Mouse (Mus musculus) hindbrain, postnatal 0 days (tissue): ENCODE measurements around the gene Frem2. TPM values are rescaled to one million over a fixed set of nuclear protein-coding genes. Genes with fewer than 3 reads are reported as not detected.
A peak's percentile ranks its signal among the peaks of the same experiment; 100 is the strongest.

Source experiments
- ATAC-seq: fragments of 200-750 bp; cut with Nextera tagmentation; 2 replicates; pipeline ENCODE4 v1.8.0; 2017; ENCODE audit warnings: mild to moderate bottlenecking, moderate TSS enrichment, moderate library complexity
- DNase-seq: peaks from one replicate; pipeline ENCODE4 v3.0.0-alpha.2; 2015; ENCODE audit warnings: low spot score
- H3K27ac ChIP-seq: fragments of 300-500 bp; sonication (generic); 2 replicates; pipeline ENCODE4 v1.5.1; 2014; ENCODE audit warnings: mild to moderate bottlenecking
- H3K27me3 ChIP-seq: fragments of 300-500 bp; sonication (generic); 2 replicates; pipeline ENCODE4 v1.6.1; 2014; ENCODE audit warnings: low read length, mixed read lengths; ENCODE audit not compliant: insufficient read depth
- H3K36me3 ChIP-seq: fragments of 300-500 bp; sonication (generic); 2 replicates; pipeline ENCODE4 v1.6.1; 2014; ENCODE audit warnings: low read length, mixed read lengths; ENCODE audit not compliant: insufficient read depth
- H3K4me1 ChIP-seq: fragments of 300-500 bp; sonication (generic); 2 replicates; pipeline ENCODE4 v1.6.1; 2014; ENCODE audit warnings: antibody characterized with exemption, low read length, mixed read lengths; ENCODE audit not compliant: insufficient read depth
- H3K4me2 ChIP-seq: fragments of 300-500 bp; sonication (generic); 2 replicates; pipeline ENCODE4 v1.6.1; 2014; ENCODE audit warnings: low read depth, mild to moderate bottlenecking, low read length, moderate library complexity, mixed read lengths
- H3K4me3 ChIP-seq: fragments of 300-500 bp; sonication (generic); 2 replicates; pipeline ENCODE4 v1.5.1; 2014; ENCODE audit warnings: low read length
- H3K9ac ChIP-seq: fragments of 300-500 bp; sonication (generic); replicated peaks from 2 replicates; pipeline ENCODE4 v1.6.1; 2014; ENCODE audit warnings: mild to moderate bottlenecking, low read length, moderate library complexity, mixed read lengths
- H3K9me3 ChIP-seq: fragments of 300-500 bp; sonication (generic); 2 replicates; pipeline ENCODE4 v1.6.1; 2016; ENCODE audit warnings: low read length, mixed read lengths
- CTCF ChIP-seq: IDR thresholded peaks from 2 replicates; pipeline ENCODE4 v1.5.1; 2016; ENCODE audit warnings: antibody characterized with exemption, control low read depth, low read depth
- WGBS: fragments of 180-500 bp; shearing (Covaris S2); extraction: QIAGEN DNeasy Blood & Tissue Kit; methylation state at CpG from one replicate; pipeline ENCODE4 v1.1.7; 2014; 5-methylcytosine and 5-hydroxymethylcytosine counted together
- polyA plus RNA-seq: library from polyadenylated mRNA; unstranded; fragments of >200 nt; fragmentation: Nextera tagmentation; extraction: Ambion mirVana; gene quantifications from 2 replicates; pipeline ENCODE4 v1.2.1, GENCODE M21; 2015
- total RNA-seq: library from RNA; depleted of rRNA; stranded (reverse); fragments of >200 nt; gene quantifications from 2 replicates; pipeline ENCODE4 v1.2.3, GENCODE M21; 2014

Frem2 gene
- total and polyA plus RNA-seq, 2 experiments from 2014 or later: 1.7 to 17.6 TPM

DNA sequence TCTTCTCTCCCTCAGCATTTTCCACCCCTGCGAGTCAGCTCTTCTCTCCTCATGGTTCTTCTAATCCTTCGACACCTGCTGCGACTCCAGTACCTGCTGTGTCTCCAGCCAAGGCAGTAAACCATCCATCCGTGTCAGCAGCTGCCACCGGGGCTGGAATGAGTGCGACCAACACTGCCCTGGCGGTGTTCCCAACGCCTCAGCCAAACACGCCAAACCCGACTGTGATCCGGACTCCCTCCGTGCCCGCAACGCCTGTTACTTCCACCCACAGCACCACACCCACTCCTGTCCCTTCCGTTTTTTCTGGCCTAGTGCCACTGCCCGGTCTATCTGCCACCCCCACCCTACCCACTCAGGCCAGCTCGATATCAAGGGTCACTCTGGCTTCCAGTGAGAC is 179.7 kb downstream of the Frem2 start:
- H3K9ac ChIP-seq: no peak overlapping the region
- H3K4me2 ChIP-seq: no peak overlapping the region
- no peaks in the 10 kb centered on the region for H3K4me1 ChIP-seq
- H3K27me3 ChIP-seq: no peaks in the 10 kb centered on the region
- H3K9me3 ChIP-seq: no peaks in the 10 kb centered on the region
- 64% methylated on average over 17 of the region's 17 CpGs for WGBS
- no peak for TF ChIP-seq CTCF
- no peak overlapping the region for H3K4me3 ChIP-seq
- ATAC-seq (peak; percentile 50), DNase-seq (peak; percentile 47)
- peaks cover 58% of the 10 kb centered on the region for H3K36me3 ChIP-seq
- no peak overlapping the region for H3K27ac ChIP-seq

DNA sequence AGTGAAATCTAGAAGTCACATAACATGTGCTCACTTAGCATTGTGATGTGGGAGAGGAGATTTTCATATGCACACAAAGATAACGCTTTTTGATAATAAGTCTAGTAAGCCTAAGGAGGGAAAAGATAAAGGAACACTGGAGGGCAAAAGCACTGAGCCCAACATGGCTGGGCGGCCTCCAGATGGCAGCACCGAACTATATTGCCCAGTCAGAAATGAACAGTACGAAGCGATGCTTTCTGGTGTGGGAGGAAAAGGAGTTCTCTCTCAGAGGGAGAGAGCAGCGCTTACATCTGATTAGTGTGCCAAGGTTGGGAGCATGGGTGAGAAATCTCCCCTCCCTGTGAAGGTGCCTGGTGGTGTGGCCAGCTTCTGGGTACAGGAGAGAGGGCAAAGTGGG is 181.3 kb downstream of the Frem2 start:
- Histone ChIP-seq H3K9me3 (no peaks in the 10 kb centered on the region), H3K4me3 (no peak overlapping the region), H3K27ac (no peak overlapping the region), H3K36me3 (peaks cover 67% of the 10 kb centered on the region), H3K4me2 (no peak overlapping the region), H3K9ac (no peak overlapping the region), H3K4me1 (no peaks in the 10 kb centered on the region), H3K27me3 (no peaks in the 10 kb centered on the region)
- WGBS: 44% methylated on average over 6 of the region's 6 CpGs
- peak; percentile 76 for DNase-seq
- peak; percentile 81 for ATAC-seq
- peak; percentile 80 for TF ChIP-seq CTCF

DNA sequence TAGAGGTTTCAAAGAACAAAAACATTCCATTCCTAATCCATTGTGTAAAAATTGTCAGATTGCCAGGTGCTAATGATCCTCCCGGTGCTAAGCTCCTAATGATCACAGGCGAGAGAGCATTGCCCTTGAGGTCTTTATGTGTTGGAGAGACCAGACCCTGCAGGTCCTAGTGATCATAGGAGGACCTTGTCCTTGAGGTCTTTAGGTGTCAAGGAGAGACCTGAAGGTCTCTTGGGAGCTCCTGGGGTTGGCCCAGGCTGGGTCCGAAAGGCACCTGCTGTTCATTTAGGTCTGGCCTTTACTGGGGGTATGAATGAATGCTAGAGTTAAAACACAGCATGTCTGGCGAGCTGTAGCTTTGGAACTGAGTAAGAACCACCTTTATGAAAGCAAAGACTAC is 183.0 kb downstream of the Frem2 start:
- no peak overlapping the region for H3K4me2 ChIP-seq
- ATAC-seq (no peak), DNase-seq (no peak)
- H3K4me3 ChIP-seq: no peak overlapping the region
- 64% methylated on average over 4 of the region's 4 CpGs for WGBS
- no peaks in the 10 kb centered on the region for H3K27me3 ChIP-seq
- no peak overlapping the region for H3K9ac ChIP-seq
- H3K9me3 ChIP-seq: no peaks in the 10 kb centered on the region
- H3K4me1 ChIP-seq: no peaks in the 10 kb centered on the region
- H3K27ac ChIP-seq: no peak overlapping the region
- peaks cover 59% of the 10 kb centered on the region for H3K36me3 ChIP-seq
- TF ChIP-seq CTCF: no peak

DNA sequence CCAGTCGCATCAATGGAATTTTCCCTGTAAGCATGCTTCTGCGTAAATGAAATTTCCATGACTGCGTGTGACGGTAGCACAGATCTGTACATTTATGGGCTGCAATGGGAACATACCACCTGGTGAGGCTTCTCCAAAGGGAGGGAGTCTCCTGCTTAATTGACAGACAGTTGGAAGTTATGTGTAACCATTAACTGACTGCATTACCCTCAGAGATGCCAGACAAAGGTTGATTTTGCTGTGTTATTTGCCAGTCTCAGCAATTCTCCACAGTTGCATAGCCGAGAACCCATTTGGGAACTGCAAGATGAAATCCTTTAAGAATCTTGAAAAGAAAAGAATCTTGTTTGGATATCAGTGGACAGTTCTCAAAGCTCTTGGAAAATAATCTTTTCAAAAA is 185.1 kb downstream of the Frem2 start:
- Histone ChIP-seq H3K4me1 (no peaks in the 10 kb centered on the region; the same call in 1 of the 2 replicates), H3K9me3 (no peaks in the 10 kb centered on the region), H3K9ac (no peak overlapping the region), H3K27ac (no peak overlapping the region), H3K36me3 (peaks cover 40% of the 10 kb centered on the region), H3K4me3 (no peak overlapping the region), H3K27me3 (no peaks in the 10 kb centered on the region), H3K4me2 (no peak overlapping the region)
- WGBS: 92% methylated on average over 5 of the region's 5 CpGs
- ATAC-seq: no peak
- DNase-seq: no peak
- no peak for TF ChIP-seq CTCF

DNA sequence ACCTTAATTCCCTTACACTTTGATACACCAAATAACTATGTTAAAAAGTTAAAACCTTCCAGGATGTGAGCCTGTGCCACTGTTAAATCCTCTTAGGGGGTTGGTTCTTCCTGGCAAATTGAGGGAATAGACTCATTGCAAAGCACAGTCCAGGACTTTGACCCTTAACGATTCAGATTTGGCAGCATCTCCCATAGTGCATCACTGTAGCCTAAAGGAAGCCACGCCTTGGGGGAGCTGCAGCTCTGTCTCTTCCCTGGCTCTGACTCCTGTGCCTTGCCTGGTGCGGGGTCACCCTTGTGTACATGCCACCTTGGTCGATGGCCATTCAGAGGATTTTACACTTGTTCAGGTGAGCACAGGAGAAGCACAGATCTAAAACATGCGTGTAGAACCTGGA is 187.5 kb downstream of the Frem2 start:
- H3K4me2 ChIP-seq: no peak overlapping the region
- H3K27me3 ChIP-seq: no peaks in the 10 kb centered on the region
- H3K9me3 ChIP-seq: no peaks in the 10 kb centered on the region
- H3K4me3 ChIP-seq: no peak overlapping the region
- no peak overlapping the region for H3K9ac ChIP-seq
- ATAC-seq (no peak), DNase-seq (no peak)
- no peak for TF ChIP-seq CTCF
- H3K27ac ChIP-seq: no peak overlapping the region
- peaks cover 29% of the 10 kb centered on the region for H3K36me3 ChIP-seq
- H3K4me1 ChIP-seq: peaks cover 14% of the 10 kb centered on the region
- WGBS: 91% methylated on average over 5 of the region's 5 CpGs

DNA sequence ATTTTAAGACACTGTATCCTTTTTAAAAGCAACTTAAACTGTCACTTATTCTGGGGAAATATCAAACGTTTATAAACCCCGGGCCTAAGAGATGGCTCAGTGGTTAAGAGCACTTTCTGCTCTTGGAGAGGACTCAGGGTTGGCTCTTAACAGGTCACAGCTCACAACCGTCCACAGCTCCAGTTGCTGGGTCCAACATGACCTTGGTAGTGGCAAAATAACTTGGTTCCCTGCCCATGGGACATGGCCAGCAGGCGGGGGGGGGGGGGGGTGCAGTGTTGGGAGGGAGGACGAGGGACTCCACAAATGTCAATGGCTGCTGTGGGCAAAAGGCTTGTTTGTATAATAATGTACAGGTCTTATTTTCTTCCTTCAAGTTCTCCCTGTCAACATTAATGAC is 189.8 kb downstream of the Frem2 start:
- no peak overlapping the region for H3K4me3 ChIP-seq
- peaks cover 9% of the 10 kb centered on the region for H3K36me3 ChIP-seq
- peaks cover 14% of the 10 kb centered on the region for H3K4me1 ChIP-seq
- no peak for ATAC-seq
- H3K27ac ChIP-seq: no peak overlapping the region
- H3K9me3 ChIP-seq: no peaks in the 10 kb centered on the region
- no peaks in the 10 kb centered on the region for H3K27me3 ChIP-seq
- H3K4me2 ChIP-seq: no peak overlapping the region
- no peak for TF ChIP-seq CTCF
- DNase-seq: no peak
- WGBS: 78% methylated on average over 5 of the region's 5 CpGs
- H3K9ac ChIP-seq: no peak overlapping the region

DNA sequence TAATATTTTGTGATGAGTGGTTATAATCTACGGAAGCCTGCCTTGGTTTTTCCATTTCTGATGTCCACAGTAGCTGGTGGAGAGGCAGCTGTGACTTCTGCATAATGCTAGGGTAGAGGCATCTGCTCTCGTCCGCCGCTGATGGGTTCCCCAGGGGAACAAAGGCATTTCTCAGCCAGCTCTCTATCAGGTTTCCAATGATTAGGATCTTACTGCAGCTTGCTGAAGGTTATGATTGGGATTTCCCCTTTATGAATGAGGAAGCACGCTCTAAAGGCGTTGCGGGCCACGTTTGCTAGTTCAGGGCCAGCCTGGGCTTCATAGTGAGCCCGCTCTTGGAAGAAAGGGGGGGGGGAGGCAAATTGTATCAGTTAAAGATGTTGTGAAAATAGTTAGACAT is 190.7 kb downstream of the Frem2 start:
- Histone ChIP-seq H3K36me3 (peaks cover 1% of the 10 kb centered on the region; the same call in 1 of the 2 replicates), H3K4me2 (peak overlapping the region; percentile 84), H3K4me1 (peaks cover 14% of the 10 kb centered on the region), H3K27ac (no peak overlapping the region), H3K27me3 (no peaks in the 10 kb centered on the region), H3K9ac (no peak overlapping the region), H3K9me3 (no peaks in the 10 kb centered on the region), H3K4me3 (no peak overlapping the region)
- 57% methylated on average over 9 of the region's 9 CpGs for WGBS
- no peak for TF ChIP-seq CTCF
- peak; percentile 9 for DNase-seq
- ATAC-seq: no peak
